Mouse (Mus musculus): ENCODE measurements at regions not wholly inside any gene's neighbourhood (a gene's known extent, or its start where the extent isn't known, plus 50 kb on each side); places are given as distances from the start of the nearest gene placed in this dataset.

DNA sequence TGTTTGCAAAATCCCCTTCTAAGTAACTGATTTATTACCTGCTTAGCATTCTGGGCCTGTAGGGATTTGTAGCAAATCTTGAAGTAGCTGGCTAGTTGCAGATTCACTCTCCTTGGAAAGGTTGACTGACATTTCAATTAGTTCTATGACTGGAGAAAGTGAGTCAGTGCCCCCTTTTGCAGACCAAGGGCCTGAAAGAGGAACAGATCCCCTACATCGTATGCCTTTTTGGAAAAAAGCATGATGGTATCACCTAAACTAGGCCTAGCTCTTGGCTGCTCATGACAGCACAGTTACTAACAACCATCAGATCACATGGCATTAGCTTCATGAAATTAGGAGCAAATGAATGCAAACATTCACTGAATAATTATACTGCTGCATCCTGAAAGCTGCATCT is 54.7 kb upstream of the Egfl6 start:
- in situ Hi-C loops (cut with MboI; ENCODE audit: unreplicated experiment in 2 of 2): loop anchor here in 1 of 2 experiments (25.0 kb wide), 1 partner anchor 1853 kb away; no protein-coding TSS in a partner anchor

Data from v-Abl transformed pro-B cells (cell line).